Mouse (Mus musculus): ENCODE measurements around the gene Ugt1a6a.

The Ugt1a6a gene

GRCm38 (mm10) chr1:88268070-88268469, 133.5 kb downstream of the Ugt1a6a start:
- no peak for DNase-seq (ENCODE audit: low spot score)

Measured in testis, postnatal 14 days (tissue).